Mouse (Mus musculus) ovary, adult 18-20 months (tissue): Measurements from ENCODE around the gene Wnt8b.

Source experiments
- DNase-seq: peaks from one replicate; pipeline ENCODE4 v3.0.0; 2022; ENCODE audit warnings: low spot score, mixed read lengths

Gene Wnt8b

DNA sequence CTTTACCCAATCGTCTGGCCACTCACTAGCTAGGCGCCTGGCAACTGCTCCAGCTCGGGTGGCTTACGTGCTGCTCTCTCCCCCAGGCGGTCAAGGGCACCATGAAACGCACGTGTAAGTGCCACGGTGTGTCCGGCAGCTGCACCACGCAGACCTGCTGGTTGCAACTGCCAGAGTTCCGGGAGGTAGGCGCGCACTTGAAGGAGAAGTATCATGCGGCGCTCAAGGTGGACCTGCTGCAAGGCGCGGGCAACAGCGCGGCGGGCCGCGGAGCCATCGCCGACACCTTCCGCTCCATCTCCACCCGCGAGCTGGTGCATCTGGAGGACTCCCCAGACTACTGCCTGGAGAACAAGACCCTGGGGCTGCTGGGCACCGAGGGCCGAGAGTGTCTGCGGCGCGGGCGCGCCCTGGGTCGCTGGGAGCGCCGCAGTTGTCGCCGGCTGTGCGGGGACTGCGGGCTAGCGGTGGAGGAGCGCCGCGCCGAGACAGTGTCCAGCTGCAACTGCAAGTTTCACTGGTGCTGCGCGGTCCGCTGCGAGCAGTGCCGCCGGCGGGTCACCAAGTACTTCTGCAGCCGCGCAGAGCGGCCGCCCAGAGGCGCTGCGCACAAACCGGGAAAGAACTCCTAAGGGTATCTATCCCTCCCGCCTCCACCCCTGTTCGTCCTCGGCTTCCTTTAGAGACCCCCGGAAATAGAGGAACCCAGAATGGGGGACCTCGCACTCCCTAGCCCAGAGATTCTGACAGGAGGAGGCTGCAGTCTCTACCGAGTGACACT lies 18.4 kb downstream of the Wnt8b start:
- no peak for DNase-seq

DNA sequence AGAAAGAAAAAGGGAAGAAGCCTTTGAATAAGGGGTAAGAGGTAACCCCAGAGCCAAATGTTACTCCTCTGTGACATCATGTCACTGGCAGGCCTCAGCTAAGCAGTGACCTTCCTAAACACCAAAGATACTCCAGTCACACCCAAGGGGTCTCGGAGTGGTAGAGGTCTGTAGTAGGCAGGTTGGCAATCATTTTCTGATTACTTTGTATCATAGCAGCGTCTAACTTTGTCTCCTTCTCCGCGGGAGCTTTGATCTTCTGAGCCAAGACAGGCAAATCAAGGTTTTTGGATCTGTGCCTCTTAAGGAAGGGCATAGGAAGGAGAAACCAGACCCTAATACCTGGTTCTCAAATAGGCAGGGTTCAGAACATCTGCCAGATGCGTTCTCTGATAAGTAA lies 19.3 kb downstream of the Wnt8b start:
- DNase-seq = no peak

DNA sequence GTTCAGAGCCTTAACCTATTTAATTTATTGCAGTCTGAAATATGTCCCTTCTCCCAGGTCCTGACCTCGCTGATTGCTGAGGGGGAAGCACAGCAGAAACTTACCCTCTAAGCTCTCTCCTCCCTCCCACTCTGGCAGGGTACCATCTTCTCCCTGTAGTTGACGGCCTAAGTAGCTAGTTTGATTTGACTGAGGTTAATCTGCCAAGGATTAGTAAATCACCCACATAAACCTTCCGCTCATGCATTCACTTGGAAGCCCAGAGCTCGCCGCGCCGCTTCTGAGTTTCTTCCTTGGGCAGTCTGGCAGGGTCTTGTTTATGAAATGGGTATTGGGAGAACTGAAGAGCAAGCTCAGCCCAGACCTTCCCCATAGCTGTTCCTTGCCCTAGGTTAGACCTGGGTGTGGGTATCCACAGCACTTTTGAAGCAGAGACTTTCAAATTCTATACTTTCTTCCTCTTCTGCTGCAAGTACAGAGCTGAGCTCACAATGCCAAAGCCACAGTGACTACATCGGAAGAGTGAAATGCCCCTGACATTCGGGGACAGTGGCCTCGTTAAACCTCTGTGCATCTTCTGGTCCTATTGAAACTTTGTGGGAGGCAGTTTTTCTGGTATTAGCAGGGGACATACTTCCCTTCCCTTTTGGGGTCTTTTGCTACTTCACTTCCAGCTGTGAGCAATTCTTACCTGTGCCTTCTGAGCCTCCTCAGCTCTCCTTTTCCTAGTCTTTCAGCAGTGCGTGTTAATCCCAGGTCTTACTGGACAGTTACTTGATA lies 20.0 kb downstream of the Wnt8b start:
- DNase-seq = no peak

DNA sequence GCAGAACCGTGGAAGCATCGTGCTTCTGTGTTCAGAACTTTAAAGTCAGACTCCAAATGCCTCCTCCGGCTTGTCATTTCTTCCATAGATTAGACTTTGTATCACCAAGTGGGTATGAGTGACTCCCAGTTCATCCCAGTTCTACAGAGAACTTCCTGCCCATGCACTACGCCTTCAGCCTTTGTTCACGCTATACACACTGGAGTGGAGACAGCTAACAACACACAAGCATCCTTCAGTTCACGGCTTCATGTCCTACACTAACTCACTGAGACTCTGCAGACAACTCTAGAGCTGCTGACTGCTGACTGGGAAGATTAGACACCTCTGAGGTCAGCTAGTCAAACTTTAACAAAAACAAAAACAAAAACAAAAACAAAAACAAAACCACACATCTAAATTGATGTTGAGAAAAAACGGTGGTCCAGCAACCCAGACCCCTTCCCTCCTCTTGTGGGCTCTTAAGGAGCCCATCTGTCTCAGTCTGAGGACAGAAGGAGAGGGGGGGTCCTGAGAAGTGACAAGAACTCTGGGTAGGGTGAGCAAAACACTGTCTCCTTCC lies 20.7 kb downstream of the Wnt8b start:
- no peak for DNase-seq

GRCm38 (mm10) chr19:44514521-44515451 lies 21.5 kb downstream of the Wnt8b start:
- DNase-seq = no peak

DNA sequence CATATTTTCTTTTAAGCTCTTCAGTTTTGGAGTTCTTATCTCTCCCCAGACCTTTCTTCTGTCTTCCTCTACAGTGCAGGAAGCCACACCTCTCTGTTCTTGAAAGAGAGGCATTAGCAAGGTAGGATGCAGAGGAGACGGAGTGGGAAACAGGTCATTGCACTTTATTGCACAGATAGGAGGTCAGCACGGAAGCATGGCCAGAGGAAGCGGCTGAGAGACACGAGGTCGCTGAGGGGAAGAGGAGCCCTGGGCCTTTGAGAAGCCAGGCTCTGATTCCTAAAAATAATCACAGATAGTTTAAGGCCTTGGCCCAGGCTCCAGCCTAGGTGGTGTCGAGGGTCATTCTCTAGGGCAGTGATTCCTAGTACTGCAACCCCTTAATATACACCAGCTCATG lies 22.5 kb downstream of the Wnt8b start:
- no peak for DNase-seq

GRCm38 (mm10) chr19:44517996-44518768 lies 24.9 kb downstream of the Wnt8b start:
- DNase-seq = no peak

DNA sequence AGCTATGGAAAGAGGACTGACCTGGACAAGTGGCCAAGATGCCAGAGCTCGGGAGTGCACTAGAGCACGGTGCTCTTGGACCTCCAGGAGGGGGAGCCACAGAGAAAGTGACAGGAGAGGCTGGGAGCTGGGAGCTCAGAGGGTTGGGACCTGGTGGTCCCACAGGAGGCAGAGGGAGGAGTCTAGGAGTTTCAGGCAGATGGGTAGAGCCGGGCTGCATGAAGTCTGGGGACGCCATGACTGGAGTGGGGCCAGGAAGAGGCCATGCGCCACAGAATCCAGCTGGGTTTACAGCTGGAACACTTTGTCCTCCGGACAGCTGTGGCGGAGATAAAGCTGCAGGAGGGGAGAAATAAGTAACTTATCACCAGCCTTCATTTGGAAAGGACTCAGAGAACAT lies 25.9 kb downstream of the Wnt8b start:
- peak; percentile 14 for DNase-seq

DNA sequence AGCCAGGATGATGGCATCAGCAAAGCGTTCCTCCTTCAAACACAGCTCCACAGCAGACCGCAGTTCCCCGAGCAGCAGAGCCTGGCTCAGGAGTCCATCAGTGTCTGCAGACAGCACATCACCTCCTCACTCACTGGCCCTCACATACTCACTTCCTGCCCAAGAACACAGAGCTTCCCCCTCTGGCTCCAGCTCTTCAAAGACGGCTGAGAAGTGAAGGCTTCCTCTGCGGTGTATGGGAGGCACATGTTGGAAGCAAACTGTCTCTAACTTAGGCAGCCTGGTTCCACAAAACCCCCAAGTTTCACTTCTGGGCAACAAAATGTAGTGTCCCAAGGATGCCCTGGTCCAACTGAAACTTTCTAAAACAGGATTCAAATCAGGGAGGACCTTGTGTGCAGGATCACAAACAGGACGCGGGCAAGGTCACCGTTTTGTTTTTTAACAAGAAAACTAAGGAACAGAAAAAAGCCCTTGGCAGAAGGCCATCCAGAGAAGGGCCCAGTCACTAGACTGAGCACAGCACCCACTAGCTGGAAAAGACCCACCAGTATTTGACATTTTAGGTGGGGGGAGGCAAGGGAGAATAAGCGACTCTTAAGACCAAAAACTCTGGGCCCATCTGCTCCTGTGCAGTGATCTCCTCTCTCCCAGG lies 32.4 kb downstream of the Wnt8b start:
- peak; percentile 40 for DNase-seq

DNA sequence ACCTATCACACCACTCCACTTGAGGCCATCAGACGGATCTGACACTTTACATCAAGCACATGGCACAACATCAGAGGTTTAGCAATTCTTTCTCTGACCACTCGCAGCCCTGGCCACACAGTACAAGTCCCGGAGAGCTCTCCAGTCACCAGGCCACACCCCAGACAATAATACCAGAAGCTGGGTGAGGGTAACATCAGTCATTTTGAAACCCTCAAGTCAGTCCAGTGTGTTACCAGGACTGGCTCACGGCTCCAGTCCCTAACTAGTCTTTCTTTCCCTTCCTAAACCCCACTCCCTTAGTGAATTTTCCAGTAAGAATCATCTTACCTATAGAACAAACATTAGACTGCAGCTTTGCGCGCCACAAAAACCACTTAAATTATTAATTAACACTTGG lies 36.7 kb downstream of the Wnt8b start:
- DNase-seq = no peak

GRCm38 (mm10) chr19:44535376-44535775 lies 42.1 kb downstream of the Wnt8b start:
- DNase-seq = no peak

- DNase-seq = no peak
These were observed 44.1 kb downstream of the Wnt8b start for GRCm38 (mm10) chr19:44537416-44537815.

- DNase-seq = no peak
These were observed 49.5 kb downstream of the Wnt8b start for GRCm38 (mm10) chr19:44542694-44543178.

GRCm38 (mm10) chr19:44544372-44544771 lies 51.1 kb downstream of the Wnt8b start:
- DNase-seq = no peak

DNA sequence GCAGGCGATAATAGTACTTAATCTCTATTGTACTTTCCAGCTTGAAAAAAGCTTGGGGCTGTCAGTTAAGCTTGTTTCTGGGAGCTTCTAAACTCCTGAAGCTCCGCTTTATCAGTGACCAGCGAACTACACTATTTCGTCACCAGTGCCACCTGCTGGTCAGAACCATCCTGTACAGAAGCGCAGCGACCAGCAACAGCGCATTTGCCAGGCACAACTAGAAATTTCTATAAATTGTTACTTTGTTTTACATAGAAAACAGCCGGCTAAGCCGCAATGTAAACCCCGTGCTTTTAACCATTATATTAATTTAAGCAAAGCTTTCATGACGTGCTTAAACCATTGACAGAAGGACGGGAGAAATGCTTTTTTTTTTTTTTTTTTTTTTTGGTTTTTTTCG lies 51.5 kb downstream of the Wnt8b start:
- DNase-seq = no peak

GRCm38 (mm10) chr19:44545321-44546041 lies 52.2 kb downstream of the Wnt8b start, which contains the start of gene Sec31b:
Sec31b (minus strand) TSS chr19:44545864.
- DNase-seq = peak; percentile 9

DNA sequence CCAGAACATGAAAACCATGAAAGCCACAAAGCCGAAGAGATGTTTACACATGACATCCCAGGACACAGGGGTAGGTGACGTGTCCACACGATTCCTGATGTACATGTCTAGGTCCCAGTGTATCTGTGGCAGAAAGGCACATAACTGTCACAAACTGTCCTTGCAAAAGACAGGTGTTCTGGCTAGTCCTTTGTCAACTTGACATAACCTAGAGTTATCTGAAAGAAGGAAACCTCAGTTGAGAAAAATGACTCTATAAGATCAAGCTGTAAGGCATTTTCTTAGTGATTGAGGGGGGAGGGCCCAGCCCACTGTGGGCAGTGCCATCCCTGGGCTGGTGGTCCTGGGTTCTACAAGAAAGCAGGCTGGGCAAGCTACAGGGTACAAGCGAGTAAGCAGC lies 59.5 kb downstream of the Wnt8b start, which contains the start of gene Gm20538:
Gm20538 (minus strand) TSS at position 101 of the 400 bp plus-strand sequence.
- no peak for DNase-seq

DNA sequence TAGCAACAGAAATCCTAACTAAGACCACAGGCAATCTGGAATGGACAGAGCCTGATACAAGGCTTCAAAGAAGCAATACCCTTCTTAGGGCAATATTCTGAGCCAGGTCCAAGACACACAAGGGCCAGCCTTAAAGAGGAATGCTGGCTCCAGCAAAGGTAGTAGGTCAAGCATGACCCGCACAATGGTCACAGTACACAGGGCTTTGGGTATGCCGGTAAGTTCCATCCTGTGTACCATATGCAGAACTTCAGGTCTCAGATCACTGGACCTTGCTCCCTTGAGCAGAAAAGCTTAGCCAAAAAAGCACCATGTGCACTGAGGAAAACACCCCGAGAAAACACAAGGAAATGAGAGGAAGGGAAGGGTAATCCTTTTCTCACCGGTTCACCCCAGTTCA lies 60.0 kb downstream of the Wnt8b start:
- no peak for DNase-seq

DNA sequence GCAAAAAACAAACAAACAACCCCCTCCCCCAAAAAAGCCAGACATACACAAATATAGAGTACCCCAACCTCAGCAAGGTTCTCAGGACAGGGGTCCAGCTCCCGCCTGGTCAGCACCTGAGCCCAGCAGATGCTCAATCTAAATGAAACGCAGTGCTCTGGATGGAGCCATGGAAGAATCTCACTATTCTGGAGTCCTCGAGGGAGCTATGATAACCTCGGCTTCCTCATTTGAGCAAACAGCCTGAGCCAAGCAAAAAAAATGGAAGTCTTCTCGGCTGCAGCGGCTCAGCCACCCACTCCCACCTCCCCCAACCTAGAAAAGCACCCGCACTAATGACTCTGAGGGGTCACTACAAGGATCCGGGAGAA lies 61.2 kb downstream of the Wnt8b start:
- no peak for DNase-seq
